Mouse (Mus musculus): ENCODE measurements around the gene Slc52a3. TPM values are rescaled to one million over a fixed set of nuclear protein-coding genes. Genes with fewer than 3 reads are reported as not detected.

Gene Slc52a3
- polyA plus RNA-seq, 1 experiment from 2014 or later: 1.0 TPM

GRCm38 (mm10) chr2:151998932-151999331, 2.6 kb downstream of the Slc52a3 start:
- Histone ChIP-seq H3K36me3 (ENCODE audit: control insufficient read depth, insufficient read depth, low read length) (no peaks in the 10 kb centered on the region), H3K9ac (ENCODE audit: low read length) (no peak overlapping the region), H3K4me2 (ENCODE audit: low read depth, low read length, severe bottlenecking) (no peak overlapping the region), H3K27ac (ENCODE audit: low read depth, low read length) (no peak overlapping the region), H3K9me3 (ENCODE audit: control insufficient read depth, low read length) (no peaks in the 10 kb centered on the region), H3K27me3 (ENCODE audit: control insufficient read depth, insufficient read depth, low read length) (peaks cover 35% of the 10 kb centered on the region), H3K4me3 (ENCODE audit: low read depth, low read length) (no peak overlapping the region), H3K4me1 (replicated peaks; ENCODE audit: control insufficient read depth, insufficient read depth, low read length) (peaks cover 5% of the 10 kb centered on the region; the same call in 1 of the 2 replicates)
- DNase-seq (ENCODE audit: low spot score) (no peak), ATAC-seq (replicated peaks; ENCODE audit: low FRiP score) (no peak)
- WGBS: 75% methylated on average over 4 of the region's 4 CpGs

GRCm38 (mm10) chr2:151999669-152000290, 3.5 kb downstream of the Slc52a3 start:
- Histone ChIP-seq H3K27me3 (ENCODE audit: control insufficient read depth, insufficient read depth, low read length) (peaks cover 35% of the 10 kb centered on the region), H3K4me3 (ENCODE audit: low read depth, low read length) (no peak overlapping the region), H3K9me3 (ENCODE audit: control insufficient read depth, low read length) (no peaks in the 10 kb centered on the region), H3K9ac (ENCODE audit: low read length) (no peak overlapping the region), H3K27ac (ENCODE audit: low read depth, low read length) (no peak overlapping the region), H3K4me1 (replicated peaks; ENCODE audit: control insufficient read depth, insufficient read depth, low read length) (peaks cover 5% of the 10 kb centered on the region; the same call in 1 of the 2 replicates), H3K36me3 (ENCODE audit: control insufficient read depth, insufficient read depth, low read length) (no peaks in the 10 kb centered on the region), H3K4me2 (ENCODE audit: low read depth, low read length, severe bottlenecking) (no peak overlapping the region)
- 9% methylated on average over 20 of the region's 20 CpGs for WGBS
- DNase-seq (ENCODE audit: low spot score): no peak
- ATAC-seq (replicated peaks; ENCODE audit: low FRiP score): no peak

- Histone ChIP-seq H3K9me3 (ENCODE audit: control insufficient read depth, low read length) (no peaks in the 10 kb centered on the region), H3K36me3 (ENCODE audit: control insufficient read depth, insufficient read depth, low read length) (no peaks in the 10 kb centered on the region), H3K4me1 (replicated peaks; ENCODE audit: control insufficient read depth, insufficient read depth, low read length) (peaks cover 5% of the 10 kb centered on the region; the same call in 1 of the 2 replicates), H3K4me3 (ENCODE audit: low read depth, low read length) (no peak overlapping the region), H3K27me3 (ENCODE audit: control insufficient read depth, insufficient read depth, low read length) (peaks cover 32% of the 10 kb centered on the region), H3K9ac (ENCODE audit: low read length) (no peak overlapping the region), H3K27ac (ENCODE audit: low read depth, low read length) (no peak overlapping the region), H3K4me2 (ENCODE audit: low read depth, low read length, severe bottlenecking) (no peak overlapping the region)
- no peak for DNase-seq (ENCODE audit: low spot score)
- WGBS: 47% methylated on average over 3 of the region's 3 CpGs
- no peak for ATAC-seq (replicated peaks; ENCODE audit: low FRiP score)
These were observed 4.0 kb downstream of the Slc52a3 start for GRCm38 (mm10) chr2:152000291-152000679.

DNA sequence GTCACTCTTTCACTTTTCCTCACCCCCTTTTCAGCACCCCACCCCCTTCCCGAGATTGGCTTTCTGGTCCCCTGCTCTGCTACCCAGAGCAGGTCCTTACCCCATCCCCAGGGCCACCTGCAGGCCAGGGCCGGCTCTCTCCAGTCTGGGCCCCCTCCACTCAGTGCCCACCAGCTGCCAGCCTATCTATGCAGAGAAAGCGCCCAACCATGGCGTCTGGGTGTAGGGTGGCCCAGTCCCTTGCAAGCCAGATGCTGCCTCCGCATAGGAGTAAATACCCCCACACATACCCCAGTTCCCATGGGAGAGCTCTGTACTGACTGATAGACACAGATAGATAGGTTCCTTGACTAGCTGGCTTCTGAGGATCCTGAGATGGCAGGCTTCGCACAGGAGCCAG, 4.4 kb downstream of the Slc52a3 start:
- Histone ChIP-seq H3K4me1 (replicated peaks; ENCODE audit: control insufficient read depth, insufficient read depth, low read length) (peaks cover 5% of the 10 kb centered on the region; the same call in 1 of the 2 replicates), H3K27me3 (ENCODE audit: control insufficient read depth, insufficient read depth, low read length) (peaks cover 30% of the 10 kb centered on the region), H3K9ac (ENCODE audit: low read length) (no peak overlapping the region), H3K4me2 (ENCODE audit: low read depth, low read length, severe bottlenecking) (no peak overlapping the region), H3K36me3 (ENCODE audit: control insufficient read depth, insufficient read depth, low read length) (no peaks in the 10 kb centered on the region), H3K4me3 (ENCODE audit: low read depth, low read length) (no peak overlapping the region), H3K27ac (ENCODE audit: low read depth, low read length) (no peak overlapping the region), H3K9me3 (ENCODE audit: control insufficient read depth, low read length) (no peaks in the 10 kb centered on the region)
- 61% methylated on average over 6 of the region's 6 CpGs for WGBS
- DNase-seq (ENCODE audit: low spot score): no peak
- no peak for ATAC-seq (replicated peaks; ENCODE audit: low FRiP score)

DNA sequence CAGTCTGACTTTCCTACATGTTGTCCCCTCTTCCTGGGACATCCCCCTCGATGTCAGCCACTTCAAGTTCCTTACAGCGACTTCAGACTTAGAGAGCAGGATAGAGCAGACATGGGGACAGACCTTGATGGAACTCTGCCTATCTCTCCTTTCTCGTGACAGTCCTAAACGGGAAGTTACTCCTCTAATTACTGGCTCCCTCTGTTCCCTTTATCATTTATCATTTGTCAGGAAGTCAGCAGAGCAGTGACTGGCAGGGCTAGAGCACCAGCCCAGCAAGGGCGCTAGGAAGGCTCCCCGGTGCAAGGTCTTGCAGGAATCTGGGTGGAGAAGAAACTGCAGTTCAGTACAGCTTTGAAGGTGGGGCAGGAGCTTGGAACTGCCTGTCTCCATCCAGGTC, 6.2 kb downstream of the Slc52a3 start:
- DNase-seq (ENCODE audit: low spot score): no peak
- Histone ChIP-seq H3K4me1 (replicated peaks; ENCODE audit: control insufficient read depth, insufficient read depth, low read length) (0 out of 2 replicates have a peak, but pooled peaks cover 3% of the 10 kb centered on the region), H3K4me3 (ENCODE audit: low read depth, low read length) (no peak overlapping the region), H3K9ac (ENCODE audit: low read length) (no peak overlapping the region), H3K27me3 (ENCODE audit: control insufficient read depth, insufficient read depth, low read length) (peaks cover 15% of the 10 kb centered on the region; the same call in 1 of the 2 replicates), H3K4me2 (ENCODE audit: low read depth, low read length, severe bottlenecking) (no peak overlapping the region), H3K36me3 (ENCODE audit: control insufficient read depth, insufficient read depth, low read length) (no peaks in the 10 kb centered on the region), H3K27ac (ENCODE audit: low read depth, low read length) (no peak overlapping the region), H3K9me3 (ENCODE audit: control insufficient read depth, low read length) (no peaks in the 10 kb centered on the region)
- 78% methylated on average over 6 of the region's 6 CpGs for WGBS
- ATAC-seq (replicated peaks; ENCODE audit: low FRiP score): no peak

GRCm38 (mm10) chr2:152007783-152008182, 11.5 kb downstream of the Slc52a3 start:
- Histone ChIP-seq H3K9me3 (ENCODE audit: control insufficient read depth, low read length) (no peaks in the 10 kb centered on the region), H3K27me3 (ENCODE audit: control insufficient read depth, insufficient read depth, low read length) (0 out of 2 replicates have a peak, but pooled peaks cover 2% of the 10 kb centered on the region), H3K27ac (ENCODE audit: low read depth, low read length) (no peak overlapping the region), H3K9ac (ENCODE audit: low read length) (no peak overlapping the region), H3K36me3 (ENCODE audit: control insufficient read depth, insufficient read depth, low read length) (no peaks in the 10 kb centered on the region), H3K4me1 (replicated peaks; ENCODE audit: control insufficient read depth, insufficient read depth, low read length) (no peaks in the 10 kb centered on the region), H3K4me2 (ENCODE audit: low read depth, low read length, severe bottlenecking) (no peak overlapping the region), H3K4me3 (ENCODE audit: low read depth, low read length) (no peak overlapping the region)
- ATAC-seq (replicated peaks; ENCODE audit: low FRiP score) (no peak), DNase-seq (ENCODE audit: low spot score) (peak; percentile 65)
- 62% methylated on average over 10 of the region's 10 CpGs for WGBS

- WGBS: 95% methylated on average over 15 of the region's 15 CpGs
- Histone ChIP-seq H3K4me2 (ENCODE audit: low read depth, low read length, severe bottlenecking) (no peak overlapping the region), H3K9me3 (ENCODE audit: control insufficient read depth, low read length) (no peaks in the 10 kb centered on the region), H3K4me1 (replicated peaks; ENCODE audit: control insufficient read depth, insufficient read depth, low read length) (no peaks in the 10 kb centered on the region), H3K36me3 (ENCODE audit: control insufficient read depth, insufficient read depth, low read length) (no peaks in the 10 kb centered on the region), H3K27me3 (ENCODE audit: control insufficient read depth, insufficient read depth, low read length) (no peaks in the 10 kb centered on the region), H3K4me3 (ENCODE audit: low read depth, low read length) (no peak overlapping the region), H3K27ac (ENCODE audit: low read depth, low read length) (no peak overlapping the region), H3K9ac (ENCODE audit: low read length) (no peak overlapping the region)
- ATAC-seq (replicated peaks; ENCODE audit: low FRiP score) (no peak), DNase-seq (ENCODE audit: low spot score) (no peak)
These were observed 12.9 kb downstream of the Slc52a3 start for GRCm38 (mm10) chr2:152009061-152009779.

- no peak overlapping the region for H3K27ac ChIP-seq (ENCODE audit: low read depth, low read length)
- H3K36me3 ChIP-seq (ENCODE audit: control insufficient read depth, insufficient read depth, low read length): no peaks in the 10 kb centered on the region
- H3K4me3 ChIP-seq (ENCODE audit: low read depth, low read length): no peak overlapping the region
- no peaks in the 10 kb centered on the region for H3K4me1 ChIP-seq (replicated peaks; ENCODE audit: control insufficient read depth, insufficient read depth, low read length)
- ATAC-seq (replicated peaks; ENCODE audit: low FRiP score) (no peak), DNase-seq (ENCODE audit: low spot score) (no peak)
- H3K27me3 ChIP-seq (ENCODE audit: control insufficient read depth, insufficient read depth, low read length): no peaks in the 10 kb centered on the region
- H3K9ac ChIP-seq (ENCODE audit: low read length): no peak overlapping the region
- no peak overlapping the region for H3K4me2 ChIP-seq (ENCODE audit: low read depth, low read length, severe bottlenecking)
- no peaks in the 10 kb centered on the region for H3K9me3 ChIP-seq (ENCODE audit: control insufficient read depth, low read length)
- 83% methylated on average over 9 of the region's 9 CpGs for WGBS
These were observed 13.9 kb downstream of the Slc52a3 start for GRCm38 (mm10) chr2:152010251-152010650.
